Comparison of ENCODE assay signal across 28 mouse cellular contexts in genomic region chr1:82627652-82628051, GRCm38 (mm10). TPM values are rescaled to one million over a fixed set of nuclear protein-coding genes. Genes with fewer than 3 reads are reported as not detected.
DNase-seq lines count a peak whose midpoint lies in the region; ATAC-seq lines count a peak whose summit lies in the region.
"Had no signal": no experiment of that assay in that cellular context is flagged by ENCODE, and none has a peak within 500 bp of the region (broad histone marks: within the 10 kb centered on the region; RNA-seq: fewer than 3 reads in every experiment).

No protein-coding gene starts in this region.

- WGBS in liver, embryonic 11.5 days: 31% methylated on average over 4 of the region's 4 CpGs
- 15% methylated on average over 4 of the region's 4 CpGs for WGBS in liver, embryonic 12.5 days (ENCODE audit: insufficient replicate concordance)
- WGBS in liver, embryonic 15.5 days (ENCODE audit: insufficient replicate concordance): 14% methylated on average over 4 of the region's 4 CpGs
- WGBS in hindbrain, embryonic 13.5 days: 93% methylated on average over 4 of the region's 4 CpGs

- H3K36me3 ChIP-seq in liver, embryonic 11.5 days (ENCODE audit: control insufficient read depth, insufficient read depth, low read length): no peaks in the 10 kb centered on the region
- no peaks in the 10 kb centered on the region for H3K36me3 ChIP-seq in liver, embryonic 12.5 days
- H3K36me3 ChIP-seq in liver, embryonic 15.5 days (replicated peaks): no peaks in the 10 kb centered on the region
- no peaks in the 10 kb centered on the region for H3K36me3 ChIP-seq in hindbrain, embryonic 13.5 days
- H3K36me3 ChIP-seq: forebrain, embryonic 10.5 days; G1E; heart, embryonic 10.5 days; heart, embryonic 13.5 days; hindbrain, embryonic 15.5 days had no signal

- no peak overlapping the region for H3K27ac ChIP-seq in liver, embryonic 11.5 days (ENCODE audit: low read depth, low read length)
- no peak overlapping the region for H3K27ac ChIP-seq in liver, embryonic 12.5 days
- H3K27ac ChIP-seq in liver, embryonic 15.5 days (replicated peaks): no peak overlapping the region
- H3K27ac ChIP-seq in hindbrain, embryonic 13.5 days: no peak overlapping the region
- H3K27ac ChIP-seq: forebrain, embryonic 10.5 days; forebrain, embryonic 13.5 days; heart, adult 2 months; heart, embryonic 10.5 days; heart, embryonic 13.5 days; hindbrain, embryonic 15.5 days had no signal

- DNase-seq in liver, embryonic 11.5 days (ENCODE audit: low spot score): no peak
- no peak for DNase-seq in liver
- DNase-seq in layer of hippocampus, adult 8-10 months (ENCODE audit: low spot score in 2 of 2): no peak
- DNase-seq: adrenal gland, adult 2 months; adrenal gland, postnatal 14 days; B cell, adult 2 months; cerebellum, adult 11-12 months; cerebellum, adult 8-10 months; cerebellum, postnatal 10 days; cerebellum, postnatal 36 days; gastrocnemius, postnatal 10 days; gastrocnemius, postnatal 36 days; heart, adult 2 months; heart, postnatal 14 days; heart, postnatal 4 days had no signal

- no peak overlapping the region for H3K9ac ChIP-seq in liver, embryonic 11.5 days (ENCODE audit: low read depth, low read length)
- no peak overlapping the region for H3K9ac ChIP-seq in liver, embryonic 12.5 days
- H3K9ac ChIP-seq in liver, embryonic 15.5 days: no peak overlapping the region
- H3K9ac ChIP-seq in hindbrain, embryonic 13.5 days: no peak overlapping the region
- H3K9ac ChIP-seq: forebrain, embryonic 13.5 days; heart, embryonic 13.5 days; hindbrain, embryonic 15.5 days had no signal

- H3K27me3 ChIP-seq in liver, embryonic 11.5 days (replicated peaks; ENCODE audit: control insufficient read depth, insufficient read depth, low read length): no peaks in the 10 kb centered on the region
- no peaks in the 10 kb centered on the region for H3K27me3 ChIP-seq in liver, embryonic 12.5 days (replicated peaks)
- no peaks in the 10 kb centered on the region for H3K27me3 ChIP-seq in liver, embryonic 15.5 days
- H3K27me3 ChIP-seq in hindbrain, embryonic 13.5 days: no peaks in the 10 kb centered on the region
- H3K27me3 ChIP-seq: CH12.LX; forebrain, embryonic 13.5 days; heart, embryonic 13.5 days; hindbrain, embryonic 15.5 days had no signal

- peak; percentile 60; the same call in 1 of the 2 replicates for ATAC-seq in liver, embryonic 11.5 days (replicated peaks; ENCODE audit: low FRiP score)
- ATAC-seq in liver, embryonic 12.5 days: peak; percentile 68
- ATAC-seq in liver, embryonic 15.5 days (ENCODE audit: insufficient read depth): peak; percentile 28; the same call in 1 of the 2 replicates
- ATAC-seq in megakaryocyte progenitor cell, adult 5-6 weeks (replicated peaks; ENCODE audit: poor library complexity): peak; percentile 23; the same call in 1 of the 2 replicates
- ATAC-seq in hindbrain, embryonic 13.5 days (ENCODE audit: low FRiP score): no peak
- ATAC-seq: forebrain, embryonic 13.5 days; forebrain, embryonic 16.5 days had no signal

- H3K9me3 ChIP-seq in liver, embryonic 11.5 days (ENCODE audit: control insufficient read depth, low read length): no peaks in the 10 kb centered on the region
- H3K9me3 ChIP-seq in liver, embryonic 12.5 days (replicated peaks): no peaks in the 10 kb centered on the region
- H3K9me3 ChIP-seq in liver, embryonic 15.5 days (replicated peaks): no peaks in the 10 kb centered on the region
- H3K9me3 ChIP-seq in hindbrain, embryonic 13.5 days: no peaks in the 10 kb centered on the region
- H3K9me3 ChIP-seq: forebrain, embryonic 10.5 days; forebrain, embryonic 13.5 days; G1E; heart, embryonic 10.5 days; heart, embryonic 13.5 days; hindbrain, embryonic 15.5 days had no signal

- no peak overlapping the region for H3K4me3 ChIP-seq in liver, embryonic 11.5 days (ENCODE audit: low read depth, low read length)
- no peak overlapping the region for H3K4me3 ChIP-seq in liver, embryonic 12.5 days
- H3K4me3 ChIP-seq in liver, embryonic 15.5 days (replicated peaks): no peak overlapping the region
- no peak overlapping the region for H3K4me3 ChIP-seq in hindbrain, embryonic 13.5 days
- H3K4me3 ChIP-seq: forebrain, embryonic 10.5 days; forebrain, embryonic 13.5 days; heart, adult 2 months; heart, embryonic 10.5 days; heart, embryonic 13.5 days; hindbrain, embryonic 15.5 days had no signal

- no peak overlapping the region for H3K4me2 ChIP-seq in liver, embryonic 11.5 days
- peak overlapping the region; percentile 3; the same call in 1 of the 2 replicates for H3K4me2 ChIP-seq in liver, embryonic 12.5 days
- no peak overlapping the region for H3K4me2 ChIP-seq in liver, embryonic 15.5 days
- H3K4me2 ChIP-seq in hindbrain, embryonic 13.5 days: no peak overlapping the region
- H3K4me2 ChIP-seq: forebrain, embryonic 13.5 days; heart, embryonic 13.5 days; hindbrain, embryonic 15.5 days had no signal

- peaks cover 2% of the 10 kb centered on the region; the same call in 1 of the 2 replicates for H3K4me1 ChIP-seq in liver, embryonic 11.5 days (replicated peaks; ENCODE audit: control insufficient read depth, insufficient read depth, low read length)
- peaks cover 30% of the 10 kb centered on the region for H3K4me1 ChIP-seq in liver, embryonic 12.5 days
- H3K4me1 ChIP-seq in liver, embryonic 15.5 days (replicated peaks): peaks cover 17% of the 10 kb centered on the region
- H3K4me1 ChIP-seq in hindbrain, embryonic 13.5 days (replicated peaks): no peaks in the 10 kb centered on the region
- H3K4me1 ChIP-seq: forebrain, embryonic 10.5 days; forebrain, embryonic 13.5 days; hindbrain, embryonic 15.5 days had no signal

RNA-seq across cellular contexts. Expression of gene Col4a3, which starts 40.9 kb away (rescaled TPM):
- 0.14 and 0.22 TPM in 2 replicates for polyA plus RNA-seq in liver, embryonic 11.5 days (2014; fragmentation: Nextera tagmentation; extraction: Ambion mirVana)
- 0.15 and 0.18 TPM in 2 replicates for polyA plus RNA-seq in liver, embryonic 12.5 days (2016; fragmentation: Nextera tagmentation; extraction: Ambion mirVana)
- polyA plus RNA-seq in liver, embryonic 15.5 days (2015; fragmentation: Nextera tagmentation; extraction: Ambion mirVana): 0.21 and 0.23 TPM in 2 replicates
- not detected in 2 replicates for total RNA-seq in megakaryocyte progenitor cell, adult 5-6 weeks (2015)
- not detected in 2 replicates for total RNA-seq in megakaryocyte progenitor cell, adult 5-6 weeks (2017)
- total RNA-seq in layer of hippocampus, adult 8-10 months (2022): under 1 TPM; 0.31 to 0.50 (median 0.41) TPM
- 0.23 and 0.25 TPM in 2 replicates for polyA plus RNA-seq in hindbrain, embryonic 13.5 days (2015; fragmentation: Nextera tagmentation; extraction: Ambion mirVana)
- total RNA-seq: CH12.LX; granulocyte monocyte progenitor cell, adult 5-6 weeks had no signal

RNA-seq across cellular contexts. Expression of gene Col4a4, which starts 41.0 kb away (rescaled TPM):
- polyA plus RNA-seq in liver, embryonic 11.5 days (2014; fragmentation: Nextera tagmentation; extraction: Ambion mirVana): 0.05 and 0.15 TPM in 2 replicates
- 0.02 and 0.05 TPM in 2 replicates for polyA plus RNA-seq in liver, embryonic 12.5 days (2016; fragmentation: Nextera tagmentation; extraction: Ambion mirVana)
- 0.13 and 0.14 TPM in 2 replicates for polyA plus RNA-seq in liver, embryonic 15.5 days (2015; fragmentation: Nextera tagmentation; extraction: Ambion mirVana)
- total RNA-seq in megakaryocyte progenitor cell, adult 5-6 weeks (2015): not detected in 2 replicates
- total RNA-seq in megakaryocyte progenitor cell, adult 5-6 weeks (2017): 0.03 and 0.04 TPM in 2 replicates
- total RNA-seq in layer of hippocampus, adult 8-10 months (2022): under 1 TPM; 0.73 to 0.90 (median 0.81) TPM
- polyA plus RNA-seq in hindbrain, embryonic 13.5 days (2015; fragmentation: Nextera tagmentation; extraction: Ambion mirVana): 0.26 and 0.32 TPM in 2 replicates
- total RNA-seq: granulocyte monocyte progenitor cell, adult 5-6 weeks had no signal
- polyA plus RNA-seq: G1E had no signal
